Mouse (Mus musculus) MEL (cell line): ENCODE measurements at regions not wholly inside any gene's neighbourhood (a gene's known extent, or its start where the extent isn't known, plus 50 kb on each side); places are given as distances from the start of the nearest gene placed in this dataset.

Source experiments
- BHLHE40 ChIP-seq: IDR thresholded peaks from 2 replicates; pipeline ENCODE4 v1.6.1; 2012; ENCODE audit warnings: low read depth, mild to moderate bottlenecking, inconsistent platforms, low read length, improper control_type of control experiment, borderline replicate concordance
- CTCF ChIP-seq, 3 experiments: IDR thresholded peaks in 2 of 3; conservative IDR thresholded peaks in 1 of 3; 2 replicates each; pipeline ENCODE4 v1.5.1; 2011 to 2012; ENCODE audit warnings: low read length in 3 of 3, low read depth in 2 of 3, mild to moderate bottlenecking in 2 of 3, improper control_type of control experiment in 1 of 3, inconsistent platforms in 1 of 3, mixed read lengths in 1 of 3, moderate library complexity in 1 of 3; ENCODE audit not compliant: control insufficient read depth in 1 of 3, insufficient read depth in 1 of 3, poor library complexity in 1 of 3, severe bottlenecking in 1 of 3
- EP300 ChIP-seq, 2 experiments: IDR thresholded peaks; 2 replicates each; pipeline ENCODE4 v1.6.1; 2011; ENCODE audit warnings: improper control_type of control experiment in 2 of 2, low read length in 2 of 2, low read depth in 1 of 2, mild to moderate bottlenecking in 1 of 2
- GATA1 ChIP-seq: IDR thresholded peaks from 2 replicates; pipeline ENCODE4 v1.6.1; 2011; ENCODE audit warnings: low read depth, low read length, improper control_type of control experiment
- POLR2A ChIP-seq, 2 experiments: IDR thresholded peaks; 2 replicates each; pipeline ENCODE4 v1.6.1; 2011 to 2012; ENCODE audit warnings: low read length in 2 of 2, mild to moderate bottlenecking in 2 of 2, control low read depth in 1 of 2, improper control_type of control experiment in 1 of 2, low read depth in 1 of 2, moderate library complexity in 1 of 2; ENCODE audit not compliant: control insufficient read depth in 1 of 2, insufficient read depth in 1 of 2, poor library complexity in 1 of 2
- ZNF384 ChIP-seq: IDR thresholded peaks from 2 replicates; pipeline ENCODE4 v1.6.1; 2012; ENCODE audit warnings: low read depth, mild to moderate bottlenecking, inconsistent platforms, low read length, improper control_type of control experiment

GRCm38 (mm10) chr12:26187091-26187862, 227.8 kb downstream of the Rnf144a start:
- TF ChIP-seq EP300 (IDR thresholded peaks at IDR 0.05; ENCODE audit: low read depth in 1 of 2, low read length in 2 of 2) (no peak), CTCF (IDR thresholded peaks at IDR 0.05 in 2 of 3, conservative IDR thresholded peaks at IDR 0.05 in 1 of 3; ENCODE audit: control insufficient read depth in 1 of 3, insufficient read depth in 1 of 3, low read depth in 2 of 3, low read length in 3 of 3, poor library complexity in 1 of 3, severe bottlenecking in 1 of 3) (no peak), BHLHE40 (no peak), GATA1 (no peak), ZNF384 (no peak), POLR2A (IDR thresholded peaks at IDR 0.05; ENCODE audit: control insufficient read depth in 1 of 2, insufficient read depth in 1 of 2, low read depth in 1 of 2, low read length in 2 of 2, poor library complexity in 1 of 2) (no peak)
